Mouse (Mus musculus) cerebellum, adult 11-12 months (tissue): Measurements from ENCODE around the gene Mcf2l.

Experiments
- DNase-seq: peaks from one replicate; pipeline ENCODE4 v3.0.0; 2022

The Mcf2l gene

DNA sequence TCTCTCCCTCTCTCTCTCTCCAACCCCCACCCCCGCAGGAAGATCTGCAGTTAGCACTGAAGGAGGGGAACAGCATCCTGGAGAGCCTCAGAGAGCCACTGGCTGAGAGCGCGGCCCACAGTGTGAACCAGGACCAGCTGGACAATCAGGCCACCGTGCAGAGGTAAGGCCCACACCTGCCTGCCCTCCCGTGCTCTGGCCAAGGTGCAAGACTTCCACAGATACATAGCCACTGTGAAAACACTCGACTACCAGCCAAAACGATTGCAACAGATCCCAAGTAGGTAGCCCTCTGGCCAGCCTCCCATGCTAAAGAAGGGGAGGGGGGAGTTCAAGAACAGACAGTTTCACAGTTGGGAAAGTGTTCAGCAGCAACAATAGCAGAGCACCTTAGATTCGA lies 124.7 kb downstream of the Mcf2l start:
- no peak for DNase-seq

DNA sequence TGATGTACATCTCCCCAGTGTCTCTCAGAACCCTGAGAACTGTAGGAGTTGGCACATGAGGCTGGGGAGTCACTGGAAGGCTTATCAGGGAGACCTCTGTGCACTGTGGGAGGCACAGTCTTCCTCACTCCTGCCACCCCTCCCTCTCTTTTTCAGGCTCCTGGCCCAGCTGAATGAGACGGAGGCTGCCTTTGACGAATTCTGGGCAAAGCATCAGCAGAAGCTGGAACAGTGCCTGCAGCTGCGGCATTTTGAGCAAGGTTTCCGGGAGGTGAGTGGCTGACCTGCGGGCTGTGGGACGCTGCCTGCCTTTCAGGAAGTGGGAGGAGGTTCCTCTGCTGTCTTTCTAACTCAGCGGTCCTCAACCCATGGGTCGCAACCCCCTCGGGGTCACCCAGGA lies 126.2 kb downstream of the Mcf2l start:
- DNase-seq: no peak

DNA sequence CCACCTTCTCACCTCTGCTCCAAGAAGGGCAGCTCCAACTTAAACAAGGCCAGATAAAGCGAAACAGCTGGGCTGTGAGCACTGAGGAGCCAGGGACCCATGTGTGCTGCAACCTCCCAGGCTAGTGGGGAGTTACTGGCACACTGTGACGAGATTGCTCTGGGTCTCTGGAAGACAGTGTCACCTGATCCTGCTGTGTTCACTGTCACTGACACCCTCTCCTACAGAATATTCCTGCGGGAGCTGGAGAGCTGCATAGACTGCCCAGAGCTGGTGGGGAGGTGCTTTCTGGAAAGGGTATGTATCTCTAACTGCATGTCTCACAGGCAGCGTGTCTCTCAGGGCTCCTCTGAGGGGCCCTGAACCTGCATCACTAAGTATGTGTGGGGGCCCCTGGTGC lies 133.9 kb downstream of the Mcf2l start:
- no peak for DNase-seq

DNA sequence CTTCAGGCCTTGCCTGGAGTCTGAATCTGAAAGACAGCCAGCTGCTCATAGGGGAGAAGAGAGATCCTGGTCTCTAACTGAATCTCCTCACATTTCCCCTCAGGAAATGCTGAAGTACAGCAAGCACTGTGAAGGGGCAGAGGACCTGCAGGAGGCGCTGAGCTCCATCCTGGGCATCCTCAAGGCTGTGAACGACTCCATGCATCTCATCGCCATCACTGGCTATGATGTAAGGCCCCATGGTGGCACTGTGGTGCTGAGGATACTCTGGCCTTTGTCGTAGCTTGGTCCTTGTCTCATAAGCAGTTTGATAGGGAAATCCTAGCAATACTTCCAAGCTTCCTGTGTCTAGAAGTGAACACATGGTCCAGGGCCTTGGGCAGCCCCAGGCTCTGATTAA lies 136.7 kb downstream of the Mcf2l start:
- no peak for DNase-seq

DNA sequence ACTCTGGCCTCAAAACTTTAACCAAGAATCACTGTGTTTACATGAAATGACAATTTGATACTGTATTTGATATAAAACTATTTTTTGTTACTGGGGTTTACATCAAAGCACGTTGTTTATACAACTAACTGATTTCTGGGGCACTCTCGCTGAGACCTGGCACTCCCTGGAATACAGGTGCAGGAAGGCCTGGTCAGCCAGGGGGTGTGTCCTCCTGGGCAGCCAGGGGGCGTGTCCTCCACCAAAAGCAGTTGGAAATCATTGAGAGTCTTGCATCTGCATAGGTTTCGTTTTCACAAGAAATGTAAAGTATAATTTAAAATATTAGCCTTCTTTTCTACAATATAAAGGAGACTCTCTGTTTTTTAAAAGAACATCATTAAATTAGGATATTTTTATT lies 146.0 kb downstream of the Mcf2l start:
- DNase-seq: no peak

DNA sequence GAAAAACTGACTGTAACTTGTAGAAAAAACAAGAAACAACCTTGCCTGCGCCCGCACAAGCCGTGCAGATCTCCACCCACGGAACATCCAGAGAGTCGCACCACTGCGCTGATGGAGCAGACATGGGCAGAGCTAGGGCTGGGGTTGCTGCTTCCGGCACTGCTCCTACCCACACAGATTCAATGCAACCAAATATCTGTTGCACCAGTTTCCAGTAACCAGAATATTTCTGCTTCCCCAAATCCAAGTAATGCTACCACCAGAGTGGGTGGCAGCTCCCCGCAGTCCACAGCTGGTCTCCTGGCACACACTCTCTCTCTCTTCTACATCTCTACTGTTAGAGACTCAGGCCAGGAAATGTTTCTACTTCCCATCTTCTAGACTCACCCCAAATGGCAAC lies 148.2 kb downstream of the Mcf2l start:
- DNase-seq: no peak

DNA sequence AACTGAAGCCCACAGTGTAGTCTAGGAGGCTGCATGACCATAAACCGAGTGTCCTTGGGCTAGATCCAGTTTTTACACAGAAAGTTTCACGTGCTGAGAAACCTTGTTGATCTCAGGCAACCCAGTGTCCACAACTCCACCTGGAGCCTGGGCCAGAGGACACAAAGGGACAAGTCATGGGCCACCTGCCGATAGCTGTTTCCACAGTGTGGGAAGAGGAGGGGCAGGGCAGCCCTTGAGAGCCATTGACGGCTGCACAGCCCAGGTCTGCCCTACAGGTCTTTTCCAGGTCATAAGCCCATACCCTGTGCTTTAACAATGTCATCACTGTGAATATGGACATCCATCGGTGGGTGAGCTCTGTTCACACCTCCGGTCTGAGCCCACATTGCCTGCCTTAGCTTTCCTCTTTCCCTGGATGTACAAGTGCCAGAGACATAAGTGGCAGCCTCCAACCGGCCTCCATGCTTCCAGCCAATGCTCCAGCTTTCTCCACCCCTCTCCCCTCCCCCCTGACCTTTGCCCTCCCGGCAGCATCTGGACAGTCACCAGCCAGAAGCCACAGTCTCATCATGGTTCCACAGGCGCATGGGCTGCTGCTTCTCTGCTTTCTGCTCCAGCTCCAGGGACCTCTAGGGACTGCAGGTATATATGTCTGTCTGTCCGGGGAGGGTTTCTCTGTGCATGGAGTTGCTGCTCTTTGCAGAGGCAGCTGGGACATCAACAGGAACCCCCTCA lies 152.1 kb downstream of the Mcf2l start, which contains the start of gene F7:
TSS of gene F7 (plus strand) at position 548 of the 738 bp plus-strand sequence.
- DNase-seq: no peak

DNA sequence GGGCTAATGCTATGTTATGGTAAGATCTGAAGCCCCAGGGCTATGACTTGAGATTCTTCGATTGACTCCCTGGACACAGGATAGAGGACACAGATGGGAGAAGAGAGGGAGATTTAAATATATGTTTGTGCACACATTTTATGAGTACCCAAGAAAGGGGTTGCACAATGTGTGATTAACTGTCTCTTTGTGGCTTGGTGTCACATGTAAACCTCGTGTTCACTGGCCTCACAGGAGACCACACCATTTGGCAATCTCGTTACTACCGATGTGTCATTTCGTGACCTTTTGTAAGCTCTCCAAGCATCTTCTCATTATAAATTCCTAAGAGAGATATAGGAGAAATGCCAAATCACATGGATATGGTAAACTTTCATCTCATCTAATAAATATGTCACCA lies 154.0 kb downstream of the Mcf2l start:
- DNase-seq: no peak

DNA sequence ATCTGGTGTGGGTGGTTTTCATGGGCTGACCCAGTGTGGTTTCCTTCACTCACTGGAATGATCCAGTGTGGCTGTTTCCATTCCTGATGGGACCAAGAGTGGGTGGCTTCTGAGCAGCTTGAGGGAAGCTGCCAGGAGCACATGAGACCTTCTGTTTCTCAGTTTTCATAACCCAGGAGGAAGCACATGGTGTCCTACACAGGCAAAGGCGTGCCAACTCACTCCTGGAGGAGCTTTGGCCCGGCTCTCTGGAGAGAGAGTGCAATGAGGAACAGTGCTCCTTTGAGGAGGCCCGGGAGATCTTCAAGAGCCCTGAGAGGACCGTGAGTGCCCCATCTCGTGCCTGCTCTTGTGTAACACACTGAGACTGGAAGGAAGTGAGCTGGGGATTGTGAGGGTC lies 154.9 kb downstream of the Mcf2l start:
- peak; percentile 64 for DNase-seq

DNA sequence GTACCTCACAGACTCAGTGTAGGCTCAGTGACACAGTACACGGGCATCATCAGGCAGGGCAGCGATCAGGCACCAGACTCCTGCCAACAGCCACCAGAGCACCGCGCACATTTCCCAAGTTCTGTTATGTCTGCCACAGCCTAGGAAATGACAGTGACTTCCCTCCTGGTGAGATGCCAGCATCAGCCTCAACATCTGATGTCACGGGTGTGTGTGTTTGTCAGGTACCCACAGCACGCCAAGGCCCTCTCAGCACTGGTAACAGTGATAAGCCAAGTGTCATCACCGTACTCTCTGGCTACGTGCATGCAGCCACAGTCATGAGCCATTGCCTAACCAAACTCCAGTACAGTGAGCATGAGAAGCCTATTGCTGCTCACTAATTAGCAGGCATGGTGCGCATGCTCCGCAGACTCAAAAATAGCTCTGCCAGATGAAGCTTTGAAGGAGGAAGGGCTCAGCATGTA lies 162.8 kb downstream of the Mcf2l start:
- no peak for DNase-seq

DNA sequence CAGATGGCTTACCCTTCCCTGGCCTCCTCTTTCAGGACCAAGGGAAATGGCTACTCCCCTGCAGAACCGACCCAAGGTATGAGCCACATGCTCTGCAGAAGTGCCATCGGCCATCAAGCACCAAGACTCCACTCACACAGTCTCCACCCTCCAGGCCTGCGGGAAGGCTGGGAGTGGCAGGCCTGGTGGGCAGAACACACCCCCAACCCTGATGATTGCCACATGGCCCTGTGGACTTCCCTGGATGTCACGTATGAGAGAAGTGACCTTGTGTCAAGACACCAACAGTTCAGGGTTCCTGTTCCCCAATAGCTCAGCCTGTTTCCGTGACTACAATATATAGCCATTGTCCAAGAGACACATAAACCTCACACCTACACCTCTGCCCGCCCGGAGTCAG lies 163.4 kb downstream of the Mcf2l start, which contains the start of gene F10:
TSS of gene F10 (plus strand) at position 294 of the 400 bp plus-strand sequence.
- no peak for DNase-seq

DNA sequence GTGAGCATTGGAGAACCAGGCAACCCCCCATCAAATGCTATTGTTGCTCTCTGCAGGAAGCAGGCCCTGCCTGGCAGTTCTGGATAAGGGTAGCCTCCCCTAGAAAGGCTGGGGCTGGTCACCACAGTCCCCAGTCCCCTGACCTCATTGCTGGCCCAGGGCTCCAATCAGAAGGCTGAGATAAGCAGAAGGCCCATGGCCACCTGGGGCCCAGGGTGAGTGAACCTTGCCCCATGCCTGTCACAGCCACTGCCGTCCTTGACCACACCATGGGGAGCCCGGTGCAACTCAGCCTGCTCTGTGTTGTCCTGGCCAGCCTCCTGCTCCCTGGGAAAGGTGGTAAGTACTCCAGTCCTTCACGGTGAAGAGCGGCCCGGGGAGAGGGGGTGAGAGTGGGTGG lies 164.0 kb downstream of the Mcf2l start:
- DNase-seq: no peak

DNA sequence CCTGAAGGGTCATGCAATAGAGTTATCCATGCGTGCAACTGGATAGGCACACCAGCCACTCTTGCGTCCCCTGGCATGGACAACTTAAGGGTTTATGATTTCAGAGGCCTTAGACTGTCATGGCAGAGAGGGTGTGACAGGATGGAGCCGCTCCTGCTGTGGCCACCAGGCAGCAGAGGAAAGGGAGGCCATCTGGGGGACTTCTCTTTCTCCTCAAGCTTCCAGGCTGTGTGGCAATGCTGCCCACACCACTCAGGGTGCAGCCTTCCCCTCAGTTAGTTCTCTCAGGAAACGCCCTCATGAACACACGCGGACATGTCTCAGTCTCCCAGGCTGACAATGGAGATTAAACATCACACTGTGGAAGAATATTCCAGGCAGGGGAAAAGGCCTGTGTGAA lies 165.4 kb downstream of the Mcf2l start:
- DNase-seq: no peak

DNA sequence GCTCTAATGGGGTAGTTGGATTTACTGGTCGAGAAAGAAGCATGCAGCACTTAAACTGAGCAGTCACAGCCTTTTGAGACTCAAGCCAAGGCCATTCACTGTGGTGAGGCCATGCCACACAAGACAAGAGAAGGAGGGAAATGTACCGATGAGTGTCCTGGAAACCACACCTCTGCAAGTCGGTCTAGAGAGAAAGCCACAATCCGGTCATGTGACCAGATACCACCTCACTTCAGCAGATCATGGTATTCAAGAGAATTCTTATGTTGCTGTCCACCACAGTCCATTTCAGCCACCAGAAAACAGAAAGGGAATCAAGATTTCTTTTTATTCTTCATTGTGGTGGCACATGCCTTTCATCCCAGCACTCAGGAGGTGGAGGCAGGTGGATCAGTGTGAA lies 167.9 kb downstream of the Mcf2l start:
- no peak for DNase-seq

DNA sequence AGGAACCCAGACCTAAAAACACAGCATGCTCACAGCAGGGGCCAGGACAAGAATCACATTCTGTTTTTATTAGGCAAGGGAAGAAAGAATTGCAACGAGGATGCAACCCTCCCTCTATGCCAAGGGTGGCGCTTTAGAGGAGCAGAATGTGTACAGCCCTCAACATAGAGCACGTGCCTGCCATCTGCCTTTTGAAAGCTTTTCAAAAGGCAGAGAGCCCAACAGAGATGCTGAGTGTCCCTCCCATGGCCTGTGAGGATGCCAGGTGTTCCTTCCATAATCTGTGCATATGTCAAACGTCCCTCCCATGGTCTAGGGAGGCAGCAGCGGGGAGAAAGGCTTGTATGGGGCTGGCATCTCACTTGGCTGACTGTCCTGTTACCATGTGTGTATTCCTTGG lies 174.0 kb downstream of the Mcf2l start:
- DNase-seq: no peak

DNA sequence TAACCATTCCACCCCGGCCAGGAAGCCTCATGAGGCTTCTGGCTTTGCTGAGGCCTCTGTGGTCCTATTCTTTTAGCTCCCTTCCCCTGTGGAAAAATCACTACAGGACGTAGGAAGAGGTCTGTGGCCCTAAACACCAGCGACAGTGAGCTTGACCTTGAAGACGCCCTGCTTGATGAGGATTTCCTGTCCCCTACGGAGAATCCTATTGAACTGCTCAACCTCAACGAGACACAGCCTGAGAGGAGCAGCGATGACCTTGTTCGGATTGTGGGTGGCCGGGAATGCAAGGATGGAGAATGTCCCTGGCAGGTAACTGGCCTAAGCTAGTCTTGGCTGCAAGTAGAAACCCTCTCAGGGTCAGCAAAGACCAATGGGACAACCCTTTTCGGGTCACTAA lies 176.9 kb downstream of the Mcf2l start:
- DNase-seq: no peak

DNA sequence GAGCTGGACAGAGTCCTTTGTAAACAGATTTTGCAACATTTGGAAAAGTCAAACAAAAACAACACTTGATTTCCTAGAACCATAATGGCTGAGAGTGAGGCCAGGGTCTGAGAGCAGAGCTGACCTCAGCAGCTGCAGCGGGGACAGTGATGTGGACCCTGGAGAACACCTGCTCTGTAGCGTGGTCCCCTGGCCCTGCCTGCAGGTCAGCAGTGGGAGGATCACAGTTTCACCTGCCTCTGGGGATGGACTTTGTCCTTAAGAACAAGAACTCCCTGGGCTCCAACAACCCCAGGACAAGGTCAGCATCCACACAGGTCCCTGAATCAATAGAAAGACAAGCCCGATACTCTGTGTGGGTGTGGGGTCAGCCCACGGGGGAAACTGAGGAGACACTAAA lies 183.7 kb downstream of the Mcf2l start:
- no peak for DNase-seq

DNA sequence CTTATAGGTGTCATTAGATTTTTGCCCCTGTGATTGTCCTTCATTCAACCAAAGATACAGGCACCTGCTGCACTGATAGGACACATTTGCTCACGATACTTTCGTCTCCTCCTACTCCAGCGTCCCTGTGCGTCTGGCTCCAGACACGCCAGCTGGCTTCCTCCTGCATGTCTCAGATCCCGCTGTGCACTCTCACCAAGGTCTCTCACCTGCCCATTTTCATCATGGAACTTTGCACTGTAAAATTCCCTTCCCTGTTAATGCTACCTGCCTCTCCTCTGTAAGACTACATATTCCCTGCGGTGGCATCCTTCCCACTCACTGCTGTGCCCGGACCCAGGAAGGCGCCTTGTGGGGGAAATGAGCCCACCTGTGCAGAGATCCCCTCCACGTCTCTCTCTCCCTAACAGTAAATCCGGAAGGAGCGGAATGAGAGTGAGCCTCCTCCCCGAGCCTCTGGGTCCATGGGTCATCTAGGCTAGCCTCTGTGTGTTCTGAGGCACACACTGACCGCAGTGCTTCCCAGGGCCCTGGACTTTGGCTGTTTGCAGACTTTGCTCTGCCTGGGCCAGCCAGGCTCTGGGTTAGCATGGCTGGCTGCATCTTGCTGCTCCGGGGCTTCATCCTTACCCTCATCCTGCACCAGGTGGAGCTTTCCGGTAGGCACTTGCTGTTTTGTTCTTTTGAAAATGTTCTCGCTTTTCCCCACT lies 187.0 kb downstream of the Mcf2l start, which contains the start of gene Proz:
TSS of gene Proz (plus strand) at position 474 of the 710 bp plus-strand sequence.
- DNase-seq: no peak

DNA sequence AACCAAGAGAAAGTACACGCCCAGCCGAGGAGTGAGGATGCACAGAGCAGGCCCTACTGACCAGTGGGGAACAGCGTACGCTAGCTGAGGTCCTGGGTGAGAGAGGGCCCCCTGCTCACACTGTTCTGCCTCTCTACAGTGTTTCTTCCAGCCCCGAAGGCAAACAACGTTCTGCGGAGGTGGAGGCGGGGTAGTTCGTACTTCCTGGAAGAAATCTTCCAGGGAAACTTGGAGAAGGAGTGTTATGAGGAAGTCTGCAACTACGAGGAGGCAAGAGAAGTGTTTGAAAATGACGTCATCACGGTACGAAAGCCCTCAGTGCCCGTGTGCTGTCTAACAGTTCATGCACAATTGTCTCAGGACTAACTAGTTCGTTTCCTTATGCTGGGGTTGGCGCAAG lies 189.5 kb downstream of the Mcf2l start:
- no peak for DNase-seq
